Mouse (Mus musculus) left cerebral cortex, postnatal 25 days (tissue): Measurements from ENCODE around the gene Selenom. TPM values are rescaled to one million over a fixed set of nuclear protein-coding genes. Genes with fewer than 3 reads are reported as not detected.

Experiments used
- DNase-seq, 2 experiments: peaks; one replicate each; pipeline ENCODE4 v3.0.0; 2022; ENCODE audit warnings: low spot score in 2 of 2, mixed read lengths in 1 of 2
- intact Hi-C: fragments of 180-260 bp; cut with DNase I; formaldehyde crosslinking; loops from one replicate; pipeline ENCODE4 v1.15.1; 2025
- total RNA-seq, 2 experiments: library from RNA; stranded (reverse); gene quantifications; 2 replicates each; pipeline ENCODE4 v1.2.3; 2021

Selenom gene
- total RNA-seq, 2 experiments from 2014 or later, result 142 to 145 TPM

GRCm38 (mm10) chr11:3541932-3542331 lies 27.4 kb downstream of the Selenom start:
- intact Hi-C loops, result no loop called here
- no peak for DNase-seq

- DNase-seq, result peak in 1 of 2 experiments; percentile 57
- intact Hi-C loops, result no loop called here
These were observed 28.5 kb downstream of the Selenom start for GRCm38 (mm10) chr11:3543001-3543400.

GRCm38 (mm10) chr11:3544409-3544808 lies 29.9 kb downstream of the Selenom start:
- intact Hi-C loops, result no loop called here
- DNase-seq, result no peak

- no peak for DNase-seq
- intact Hi-C loops, result no loop called here
These were observed 31.2 kb downstream of the Selenom start for GRCm38 (mm10) chr11:3545531-3546241.

- DNase-seq, result no peak
- intact Hi-C loops, result no loop called here
These were observed 31.7 kb downstream of the Selenom start for GRCm38 (mm10) chr11:3546242-3546562.

- intact Hi-C loops, result no loop called here
- DNase-seq, result no peak
These were observed 32.6 kb downstream of the Selenom start for GRCm38 (mm10) chr11:3547047-3547446.

GRCm38 (mm10) chr11:3547969-3548368 lies 33.5 kb downstream of the Selenom start:
- DNase-seq, result peak in 1 of 2 experiments; percentile 34
- intact Hi-C loops, result no loop called here

- no peak for DNase-seq
- intact Hi-C loops, result no loop called here
These were observed 34.2 kb downstream of the Selenom start for GRCm38 (mm10) chr11:3548564-3549295.

- intact Hi-C loops, result no loop called here
- DNase-seq, result no peak
These were observed 35.3 kb downstream of the Selenom start for GRCm38 (mm10) chr11:3549791-3550190.

GRCm38 (mm10) chr11:3554976-3555375 lies 40.5 kb downstream of the Selenom start:
- DNase-seq, result no peak
- intact Hi-C loops, result no loop called here

- intact Hi-C loops, result no loop called here
- no peak for DNase-seq
These were observed 43.4 kb downstream of the Selenom start for GRCm38 (mm10) chr11:3557852-3558251.

- intact Hi-C loops, result no loop called here
- no peak for DNase-seq
These were observed 45.7 kb downstream of the Selenom start for GRCm38 (mm10) chr11:3560202-3560601.

GRCm38 (mm10) chr11:3563853-3564252 lies 49.4 kb downstream of the Selenom start:
- intact Hi-C loops, result no loop called here
- DNase-seq, result no peak

- intact Hi-C loops, result no loop called here
- no peak for DNase-seq
These were observed 50.0 kb downstream of the Selenom start for GRCm38 (mm10) chr11:3564451-3564850.

GRCm38 (mm10) chr11:3566018-3566417 lies 51.5 kb downstream of the Selenom start:
- intact Hi-C loops, result no loop called here
- DNase-seq, result no peak

Other genes starting within 250 kb of the Selenom start
- gene Drg1, start 248.3 kb upstream of the Selenom start, total RNA-seq, result 10 to 100 TPM; 86.8 to 97.5 TPM
- 10 to 100 TPM; 40.6 to 40.9 TPM for gene Patz1, start 225.8 kb upstream of the Selenom start, total RNA-seq
- 10 to 100 TPM; 26.3 to 29.1 TPM for gene Pik3ip1, start 184.3 kb upstream of the Selenom start, total RNA-seq
- gene Limk2, start 105.5 kb upstream of the Selenom start, total RNA-seq, result 100 to 1,000 TPM in 1 of 2 experiments, 10 to 100 TPM in 1; 85.6 to 101 TPM
- 10 to 100 TPM; 27.5 to 29.2 TPM for gene Rnf185, start 62.3 kb upstream of the Selenom start, total RNA-seq
- gene Pla2g3, start 26.4 kb upstream of the Selenom start, total RNA-seq, result 1 to 10 TPM; 2.6 to 3.2 TPM
- 10 to 100 TPM; 49.0 to 55.5 TPM for gene Inpp5j, start 9.9 kb upstream of the Selenom start, total RNA-seq
- 1 to 10 TPM; 6.6 to 8.5 TPM for gene Smtn, start 25.9 kb downstream of the Selenom start, total RNA-seq
- 10 to 100 TPM; 39.6 to 41.9 TPM for gene Morc2a, start 134.5 kb downstream of the Selenom start, total RNA-seq